Mouse (Mus musculus) liver, embryonic 16.5 days (tissue): ENCODE data around the gene Mapk10. TPM values are rescaled to one million over a fixed set of nuclear protein-coding genes. Genes with fewer than 3 reads are reported as not detected.

Source experiments
- ATAC-seq: fragments of 200-750 bp; cut with Nextera tagmentation; 2 replicates; pipeline ENCODE4 v1.8.0; 2017; ENCODE audit warnings: low read depth, mild to moderate bottlenecking, moderate number of reproducible peaks, moderate library complexity
- H3K27ac ChIP-seq: fragments of 300-500 bp; sonication (generic); 2 replicates; pipeline ENCODE4 v1.5.1; 2014; ENCODE audit warnings: mild to moderate bottlenecking, low read length
- H3K27me3 ChIP-seq: fragments of 300-500 bp; sonication (generic); 2 replicates; pipeline ENCODE4 v1.6.1; 2014; ENCODE audit warnings: low read depth, low read length, mixed read lengths; ENCODE audit not compliant: control insufficient read depth, insufficient read depth
- H3K36me3 ChIP-seq: fragments of 300-500 bp; sonication (generic); 2 replicates; pipeline ENCODE4 v1.6.1; 2014; ENCODE audit warnings: mild to moderate bottlenecking; ENCODE audit not compliant: control insufficient read depth, insufficient read depth
- H3K4me1 ChIP-seq: fragments of 300-500 bp; sonication (generic); 2 replicates; pipeline ENCODE4 v1.6.1; 2014; ENCODE audit warnings: low read depth, low read length, mixed read lengths; ENCODE audit not compliant: control insufficient read depth
- H3K4me2 ChIP-seq: fragments of 300-500 bp; sonication (generic); 2 replicates; pipeline ENCODE4 v1.6.1; 2014; ENCODE audit warnings: low read depth, low read length, mixed read lengths
- H3K4me3 ChIP-seq: fragments of 300-500 bp; sonication (generic); 2 replicates; pipeline ENCODE4 v1.5.1; 2014; ENCODE audit warnings: low read depth, mild to moderate bottlenecking, low read length
- H3K9ac ChIP-seq: fragments of 300-500 bp; sonication (generic); 2 replicates; pipeline ENCODE4 v1.6.1; 2014; ENCODE audit warnings: low read depth, low read length
- H3K9me3 ChIP-seq: fragments of 300-500 bp; sonication (generic); replicated peaks from 2 replicates; pipeline ENCODE4 v1.6.1; 2016; ENCODE audit warnings: low read length; ENCODE audit not compliant: control insufficient read depth
- WGBS: fragments of 180-500 bp; shearing (Covaris S2); extraction: QIAGEN DNeasy Blood & Tissue Kit; methylation state at CpG from one replicate; pipeline ENCODE4 v1.1.7; 2014; ENCODE audit not compliant: insufficient replicate concordance; 5-methylcytosine and 5-hydroxymethylcytosine counted together
- polyA plus RNA-seq: library from polyadenylated mRNA; unstranded; fragments of >200 nt; fragmentation: Nextera tagmentation; extraction: Ambion mirVana; gene quantifications from 2 replicates; pipeline ENCODE4 v1.2.1, GENCODE M21; 2015

The Mapk10 gene
- polyA plus RNA-seq, 1 experiment from 2014 or later = not detected

GRCm38 (mm10) chr5:103071006-103071612, 140.0 kb downstream of the Mapk10 start:
- no peaks in the 10 kb centered on the region for H3K27me3 ChIP-seq
- no peaks in the 10 kb centered on the region for H3K4me1 ChIP-seq
- H3K9me3 ChIP-seq = no peaks in the 10 kb centered on the region
- 64% methylated on average over 17 of the region's 17 CpGs for WGBS
- H3K9ac ChIP-seq = no peak overlapping the region
- H3K4me2 ChIP-seq = no peak overlapping the region
- no peak for ATAC-seq
- H3K4me3 ChIP-seq = no peak overlapping the region
- H3K36me3 ChIP-seq = no peaks in the 10 kb centered on the region
- H3K27ac ChIP-seq = no peak overlapping the region

GRCm38 (mm10) chr5:103050319-103050916, 160.7 kb downstream of the Mapk10 start:
- H3K4me1 ChIP-seq = no peaks in the 10 kb centered on the region
- 57% methylated on average over 8 of the region's 8 CpGs for WGBS
- no peak overlapping the region for H3K4me2 ChIP-seq
- no peak for ATAC-seq
- no peaks in the 10 kb centered on the region for H3K9me3 ChIP-seq
- H3K4me3 ChIP-seq = no peak overlapping the region
- H3K36me3 ChIP-seq = no peaks in the 10 kb centered on the region
- H3K27ac ChIP-seq = no peak overlapping the region
- no peak overlapping the region for H3K9ac ChIP-seq
- H3K27me3 ChIP-seq = no peaks in the 10 kb centered on the region

- 65% methylated on average over 4 of the region's 4 CpGs for WGBS
- Histone ChIP-seq H3K9ac (no peak overlapping the region), H3K4me2 (no peak overlapping the region), H3K9me3 (no peaks in the 10 kb centered on the region), H3K27ac (no peak overlapping the region), H3K27me3 (no peaks in the 10 kb centered on the region), H3K4me3 (no peak overlapping the region), H3K36me3 (no peaks in the 10 kb centered on the region), H3K4me1 (no peaks in the 10 kb centered on the region)
- ATAC-seq = no peak
These were observed 163.1 kb downstream of the Mapk10 start for GRCm38 (mm10) chr5:103048011-103048410.

- WGBS = 63% methylated on average over 3 of the region's 3 CpGs
These were observed 173.4 kb downstream of the Mapk10 start for GRCm38 (mm10) chr5:103037752-103038151.

GRCm38 (mm10) chr5:103028940-103029621, 182.1 kb downstream of the Mapk10 start:
- H3K27me3 ChIP-seq = no peaks in the 10 kb centered on the region
- H3K36me3 ChIP-seq = no peaks in the 10 kb centered on the region
- no peak overlapping the region for H3K27ac ChIP-seq
- no peaks in the 10 kb centered on the region for H3K4me1 ChIP-seq
- H3K9ac ChIP-seq = no peak overlapping the region
- H3K9me3 ChIP-seq = no peaks in the 10 kb centered on the region
- WGBS = 53% methylated on average over 13 of the region's 13 CpGs
- H3K4me2 ChIP-seq = no peak overlapping the region
- H3K4me3 ChIP-seq = no peak overlapping the region
- no peak for ATAC-seq

More at GRCm38 (mm10) chr5:103037752-103038151, 173.4 kb downstream of the Mapk10 start:
- no peaks in the 10 kb centered on the region for H3K4me1 ChIP-seq
- H3K27me3 ChIP-seq = no peaks in the 10 kb centered on the region
- no peaks in the 10 kb centered on the region for H3K36me3 ChIP-seq
- H3K9me3 ChIP-seq = no peaks in the 10 kb centered on the region
- H3K4me2 ChIP-seq = no peak overlapping the region
- no peak overlapping the region for H3K9ac ChIP-seq
- ATAC-seq = no peak
- H3K27ac ChIP-seq = no peak overlapping the region
- H3K4me3 ChIP-seq = no peak overlapping the region

- H3K4me2 ChIP-seq = no peak overlapping the region
- H3K4me3 ChIP-seq = no peak overlapping the region
- H3K27ac ChIP-seq = no peak overlapping the region
- H3K4me1 ChIP-seq = no peaks in the 10 kb centered on the region
- H3K27me3 ChIP-seq = no peaks in the 10 kb centered on the region
- H3K36me3 ChIP-seq = no peaks in the 10 kb centered on the region
- H3K9ac ChIP-seq = no peak overlapping the region
- no peaks in the 10 kb centered on the region for H3K9me3 ChIP-seq
- no peak for ATAC-seq
- 48% methylated on average over 7 of the region's 7 CpGs for WGBS
These were observed 188.5 kb downstream of the Mapk10 start for GRCm38 (mm10) chr5:103022504-103023172.

- H3K4me3 ChIP-seq = no peak overlapping the region
- H3K9me3 ChIP-seq = no peaks in the 10 kb centered on the region
- H3K27ac ChIP-seq = no peak overlapping the region
- H3K4me1 ChIP-seq = no peaks in the 10 kb centered on the region
- WGBS = 50% methylated on average over 8 of the region's 8 CpGs
- H3K9ac ChIP-seq = no peak overlapping the region
- no peak overlapping the region for H3K4me2 ChIP-seq
- H3K36me3 ChIP-seq = no peaks in the 10 kb centered on the region
- H3K27me3 ChIP-seq = no peaks in the 10 kb centered on the region
- ATAC-seq = no peak
These were observed 189.7 kb downstream of the Mapk10 start for GRCm38 (mm10) chr5:103021479-103021878.

GRCm38 (mm10) chr5:103020954-103021353, 190.2 kb downstream of the Mapk10 start:
- WGBS = 53% methylated on average over 3 of the region's 3 CpGs

GRCm38 (mm10) chr5:103020127-103020526, 191.0 kb downstream of the Mapk10 start:
- ATAC-seq = no peak
- 73% methylated on average over 5 of the region's 5 CpGs for WGBS
- H3K27me3 ChIP-seq = no peaks in the 10 kb centered on the region

More at GRCm38 (mm10) chr5:103020954-103021353, 190.2 kb downstream of the Mapk10 start:
- no peaks in the 10 kb centered on the region for H3K27me3 ChIP-seq
- H3K4me1 ChIP-seq = no peaks in the 10 kb centered on the region
- H3K36me3 ChIP-seq = no peaks in the 10 kb centered on the region
- H3K4me3 ChIP-seq = no peak overlapping the region
- no peak overlapping the region for H3K9ac ChIP-seq
- no peaks in the 10 kb centered on the region for H3K9me3 ChIP-seq
- ATAC-seq = no peak
- H3K4me2 ChIP-seq = no peak overlapping the region
- no peak overlapping the region for H3K27ac ChIP-seq

More at GRCm38 (mm10) chr5:103020127-103020526, 191.0 kb downstream of the Mapk10 start:
- no peak overlapping the region for H3K4me2 ChIP-seq
- no peaks in the 10 kb centered on the region for H3K4me1 ChIP-seq
- no peaks in the 10 kb centered on the region for H3K36me3 ChIP-seq
- no peaks in the 10 kb centered on the region for H3K9me3 ChIP-seq
- no peak overlapping the region for H3K4me3 ChIP-seq
- H3K9ac ChIP-seq = no peak overlapping the region
- H3K27ac ChIP-seq = no peak overlapping the region
